Mouse (Mus musculus) forebrain, embryonic 13.5 days (tissue): ENCODE measurements around the gene Fam178b. TPM values are rescaled to one million over a fixed set of nuclear protein-coding genes. Genes with fewer than 3 reads are reported as not detected.
A peak's percentile ranks its signal among the peaks of the same experiment; 100 is the strongest.

Source experiments
- ATAC-seq: fragments of 200-750 bp; cut with Nextera tagmentation; 2 replicates; pipeline ENCODE4 v1.8.0; 2017
- H3K27ac ChIP-seq: fragments of 300-500 bp; sonication (generic); 2 replicates; pipeline ENCODE4 v1.5.1; 2015; ENCODE audit warnings: inconsistent platforms, mild to moderate bottlenecking, moderate library complexity
- H3K27me3 ChIP-seq: fragments of 300-500 bp; sonication (generic); 2 replicates; pipeline ENCODE4 v1.6.1; 2015; ENCODE audit warnings: mild to moderate bottlenecking, inconsistent platforms
- H3K36me3 ChIP-seq: fragments of 300-500 bp; sonication (generic); 2 replicates; pipeline ENCODE4 v1.6.1; 2015; ENCODE audit warnings: mild to moderate bottlenecking, inconsistent platforms; ENCODE audit not compliant: poor library complexity, severe bottlenecking
- H3K4me1 ChIP-seq: fragments of 300-500 bp; sonication (generic); 2 replicates; pipeline ENCODE4 v1.6.1; 2015; ENCODE audit warnings: inconsistent platforms
- H3K4me2 ChIP-seq: fragments of 300-500 bp; sonication (generic); 2 replicates; pipeline ENCODE4 v1.6.1; 2015; ENCODE audit warnings: inconsistent platforms, mild to moderate bottlenecking, moderate library complexity
- H3K4me3 ChIP-seq: fragments of 300-500 bp; sonication (generic); 2 replicates; pipeline ENCODE4 v1.5.1; 2015; ENCODE audit warnings: mild to moderate bottlenecking, inconsistent platforms
- H3K9ac ChIP-seq: fragments of 300-500 bp; sonication (generic); 2 replicates; pipeline ENCODE4 v1.6.1; 2015; ENCODE audit warnings: mild to moderate bottlenecking, inconsistent platforms
- H3K9me3 ChIP-seq: fragments of 300-500 bp; sonication (generic); replicated peaks from 2 replicates; pipeline ENCODE4 v1.6.1; 2016; ENCODE audit warnings: inconsistent platforms
- WGBS: fragments of 180-500 bp; shearing (Covaris S2); methylation state at CpG from one replicate; pipeline ENCODE4 v1.1.7; 2015; 5-methylcytosine and 5-hydroxymethylcytosine counted together
- polyA plus RNA-seq: library from polyadenylated mRNA; unstranded; fragments of >200 nt; fragmentation: Nextera tagmentation; extraction: Ambion mirVana; gene quantifications from 2 replicates; pipeline ENCODE4 v1.2.1, GENCODE M21; 2015

Fam178b gene
- polyA plus RNA-seq, 1 experiment from 2014 or later: 0.34 TPM

DNA sequence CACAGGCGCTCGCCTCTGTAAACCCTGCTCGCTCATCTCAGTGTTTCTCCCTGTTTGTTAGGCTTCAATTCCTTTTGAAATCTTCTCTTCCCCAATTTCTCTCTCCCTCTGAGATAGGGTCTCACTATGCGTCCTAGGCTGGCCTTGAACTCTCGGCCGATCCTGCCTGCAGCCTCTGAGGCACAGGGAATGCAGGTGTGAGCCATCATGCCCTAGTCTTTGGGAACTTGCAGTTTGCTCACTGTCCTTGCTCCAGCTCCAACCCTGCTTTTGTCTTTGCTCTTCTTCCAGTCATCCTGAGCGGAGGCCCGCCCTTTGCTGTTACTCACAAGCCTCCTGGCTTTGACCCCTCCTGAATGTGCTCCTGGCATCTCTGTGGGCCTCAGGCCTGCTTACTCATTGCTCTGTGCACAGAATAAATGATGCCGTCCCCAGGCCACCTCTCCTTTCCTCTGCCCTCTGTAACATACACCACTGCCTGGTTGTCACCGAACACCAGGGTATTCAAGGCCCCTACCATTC, 69.5 kb downstream of the Fam178b start:
- Histone ChIP-seq H3K9ac (no peak overlapping the region), H3K4me3 (no peak overlapping the region), H3K4me1 (peaks cover 7% of the 10 kb centered on the region; the same call in 1 of the 2 replicates), H3K9me3 (no peaks in the 10 kb centered on the region), H3K27me3 (no peaks in the 10 kb centered on the region), H3K27ac (no peak overlapping the region), H3K36me3 (no peaks in the 10 kb centered on the region), H3K4me2 (no peak overlapping the region)
- no peak for ATAC-seq
- WGBS: 85% methylated on average over 10 of the region's 10 CpGs

DNA sequence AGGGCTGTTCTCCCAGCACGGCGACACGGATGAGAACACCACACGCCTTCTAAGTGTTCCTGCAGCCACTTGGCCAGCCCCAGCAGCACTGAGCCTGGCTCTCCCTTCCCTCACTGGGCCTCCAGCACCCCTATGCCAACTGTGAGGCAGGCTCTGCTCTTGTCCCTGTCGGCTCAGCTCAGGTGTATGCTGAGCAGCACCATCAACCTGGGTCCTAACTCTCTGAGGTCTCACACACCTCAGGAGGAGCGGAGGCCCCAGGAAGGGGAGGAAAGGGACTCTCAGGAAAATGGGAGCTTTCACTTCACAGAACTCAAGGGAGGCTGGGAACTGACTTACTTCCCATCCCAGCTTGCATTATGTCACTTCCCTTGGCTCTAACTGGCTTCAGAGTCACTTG, 70.6 kb downstream of the Fam178b start:
- no peak overlapping the region for H3K27ac ChIP-seq
- no peak for ATAC-seq
- H3K4me3 ChIP-seq: no peak overlapping the region
- H3K9ac ChIP-seq: no peak overlapping the region
- H3K27me3 ChIP-seq: no peaks in the 10 kb centered on the region
- peaks cover 7% of the 10 kb centered on the region; the same call in 1 of the 2 replicates for H3K4me1 ChIP-seq
- no peak overlapping the region for H3K4me2 ChIP-seq
- no peaks in the 10 kb centered on the region for H3K9me3 ChIP-seq
- WGBS: 81% methylated on average over 6 of the region's 6 CpGs
- H3K36me3 ChIP-seq: no peaks in the 10 kb centered on the region

DNA sequence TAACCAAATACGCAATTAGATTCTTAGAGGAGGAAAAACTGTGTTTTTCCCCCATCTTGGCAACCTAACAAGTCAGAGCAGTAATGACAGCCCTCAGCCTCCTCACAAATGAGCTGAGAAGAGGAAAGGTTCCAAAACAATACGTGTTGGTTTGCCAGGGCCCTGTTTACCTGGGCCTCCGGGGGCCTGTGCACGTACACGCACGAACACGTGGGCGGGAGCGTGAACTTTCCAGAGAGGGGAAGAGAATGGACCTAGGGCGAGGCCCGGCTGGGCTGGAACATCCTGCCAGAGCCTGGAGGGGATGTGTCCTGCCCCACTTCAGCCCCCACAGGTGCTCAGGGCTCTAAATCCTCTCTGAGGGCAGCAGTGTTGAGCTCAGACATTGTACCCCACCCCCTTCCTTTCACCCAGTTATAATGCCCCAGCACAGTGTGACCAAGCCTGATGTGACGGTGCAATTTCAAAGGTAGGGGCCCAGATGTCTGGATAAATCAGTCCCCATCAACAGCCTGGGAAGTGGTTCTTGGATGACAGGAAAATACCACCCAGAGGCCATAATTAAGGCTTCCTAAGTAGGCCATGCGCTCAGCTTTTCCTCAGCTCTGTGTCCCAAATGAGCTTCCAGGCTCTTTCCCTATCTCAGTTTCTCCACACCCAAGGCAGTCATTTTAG, 71.4 kb downstream of the Fam178b start:
- H3K4me3 ChIP-seq: no peak overlapping the region
- ATAC-seq: no peak
- H3K36me3 ChIP-seq: no peaks in the 10 kb centered on the region
- H3K9ac ChIP-seq: 0 out of 2 replicates have a peak overlapping the region, but pooled peaks have one; percentile 30
- peaks cover 13% of the 10 kb centered on the region; the same call in 1 of the 2 replicates for H3K4me1 ChIP-seq
- no peak overlapping the region for H3K27ac ChIP-seq
- no peaks in the 10 kb centered on the region for H3K9me3 ChIP-seq
- no peaks in the 10 kb centered on the region for H3K27me3 ChIP-seq
- H3K4me2 ChIP-seq: no peak overlapping the region
- WGBS: 65% methylated on average over 13 of the region's 13 CpGs

DNA sequence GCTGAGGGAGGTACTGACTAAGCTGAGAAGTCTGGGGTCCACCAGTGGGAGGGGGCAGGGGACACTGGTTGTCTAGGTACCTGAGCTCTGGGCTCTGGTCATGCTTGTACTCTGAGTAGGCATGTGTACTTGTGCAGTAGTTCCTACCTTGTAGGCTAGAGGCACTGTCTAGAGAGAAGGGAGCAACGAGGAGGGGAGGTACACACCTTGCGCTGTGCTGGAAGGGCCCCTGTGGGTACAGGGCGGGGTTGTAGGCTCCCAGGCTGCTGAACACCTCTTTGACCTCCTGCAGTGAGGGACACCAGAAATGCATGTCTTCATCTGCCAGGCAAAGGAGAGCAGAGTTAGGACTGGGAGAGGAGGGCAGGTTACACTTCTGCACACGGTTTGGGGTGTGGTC, 74.8 kb downstream of the Fam178b start:
- H3K4me1 ChIP-seq: peaks cover 18% of the 10 kb centered on the region
- H3K9me3 ChIP-seq: no peaks in the 10 kb centered on the region
- no peak overlapping the region for H3K9ac ChIP-seq
- H3K27ac ChIP-seq: no peak overlapping the region
- H3K4me3 ChIP-seq: no peak overlapping the region
- 83% methylated on average over 4 of the region's 4 CpGs for WGBS
- no peak for ATAC-seq
- no peaks in the 10 kb centered on the region for H3K27me3 ChIP-seq
- H3K36me3 ChIP-seq: no peaks in the 10 kb centered on the region
- H3K4me2 ChIP-seq: no peak overlapping the region

DNA sequence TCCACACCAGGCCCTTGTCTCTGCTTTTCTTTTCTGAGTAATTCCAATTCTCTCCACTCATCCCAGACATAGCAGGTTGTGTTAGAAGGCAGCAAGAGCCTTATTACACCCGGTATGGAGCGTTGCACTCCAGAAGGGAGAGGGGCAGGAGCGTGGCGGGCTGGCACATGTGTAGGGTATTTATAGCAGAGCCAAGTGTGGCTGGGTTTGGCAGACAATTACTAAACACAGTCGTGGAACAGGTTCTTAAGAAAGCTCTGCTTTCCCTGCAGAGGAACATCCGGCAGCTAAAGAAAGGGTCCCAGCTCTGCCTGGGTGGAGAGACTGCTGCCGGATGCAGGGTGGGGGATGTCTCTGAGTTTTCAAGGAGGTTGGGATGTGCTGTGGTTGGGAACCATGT, 76.0 kb downstream of the Fam178b start:
- peak; percentile 66; the same call in 1 of the 2 replicates for ATAC-seq
- H3K27ac ChIP-seq: peak overlapping the region; percentile 3; the same call in 1 of the 2 replicates

DNA sequence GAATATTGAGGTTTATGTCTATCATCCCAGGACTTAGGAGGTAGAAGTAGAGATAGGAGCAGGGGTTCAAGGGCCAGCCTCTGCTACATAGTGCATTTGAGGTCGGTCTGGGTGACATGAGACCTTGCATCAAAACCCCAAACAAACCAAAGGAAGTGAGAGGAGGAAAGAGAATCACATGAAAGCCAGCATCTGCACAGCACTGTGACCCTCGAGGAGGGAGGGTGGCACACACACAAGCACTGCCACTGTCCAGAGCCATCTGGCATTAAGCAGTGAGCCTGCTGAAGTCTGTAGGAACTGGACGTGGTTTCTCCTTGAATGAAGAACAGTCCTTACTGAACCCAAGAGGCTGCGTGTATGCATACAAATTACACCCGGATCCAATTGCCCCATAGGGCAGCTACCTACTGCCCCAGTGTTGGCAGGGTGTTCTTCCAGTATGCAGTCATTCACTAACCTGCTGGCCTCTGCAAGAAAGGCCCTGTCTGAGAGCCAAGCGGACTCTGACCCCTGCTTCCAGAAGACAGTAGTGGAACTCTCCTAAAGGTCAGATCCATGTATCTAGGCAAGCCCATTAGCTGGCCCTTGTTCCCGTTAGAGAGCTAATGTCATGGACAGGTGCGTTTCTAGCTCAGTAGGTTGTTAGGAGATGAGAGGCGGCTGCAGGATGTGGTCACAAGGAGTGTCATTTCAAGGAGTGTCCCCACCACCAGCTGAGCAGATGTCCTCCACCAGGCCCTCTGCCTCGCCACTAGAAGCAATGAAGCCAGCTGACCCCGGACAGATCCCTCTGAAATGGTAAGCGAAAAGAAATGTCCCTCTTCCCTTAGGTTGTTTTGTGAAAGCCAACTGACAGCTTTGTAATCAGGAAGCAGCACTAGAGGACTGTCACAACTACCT, 78.5 kb downstream of the Fam178b start:
- H3K27ac ChIP-seq: no peak overlapping the region
- 81% methylated on average over 12 of the region's 12 CpGs for WGBS
- no peak overlapping the region for H3K9ac ChIP-seq
- no peak for ATAC-seq
- H3K4me3 ChIP-seq: no peak overlapping the region
- no peaks in the 10 kb centered on the region for H3K27me3 ChIP-seq
- no peaks in the 10 kb centered on the region for H3K9me3 ChIP-seq
- peaks cover 12% of the 10 kb centered on the region for H3K4me1 ChIP-seq
- no peak overlapping the region for H3K4me2 ChIP-seq
- H3K36me3 ChIP-seq: no peaks in the 10 kb centered on the region

More for the DNA sequence above, 76.0 kb downstream of the Fam178b start:
- Histone ChIP-seq H3K4me2 (no peak overlapping the region), H3K27me3 (no peaks in the 10 kb centered on the region), H3K36me3 (no peaks in the 10 kb centered on the region), H3K4me3 (no peak overlapping the region), H3K9me3 (no peaks in the 10 kb centered on the region), H3K9ac (no peak overlapping the region), H3K4me1 (peaks cover 18% of the 10 kb centered on the region)
- WGBS: 64% methylated on average over 7 of the region's 7 CpGs

DNA sequence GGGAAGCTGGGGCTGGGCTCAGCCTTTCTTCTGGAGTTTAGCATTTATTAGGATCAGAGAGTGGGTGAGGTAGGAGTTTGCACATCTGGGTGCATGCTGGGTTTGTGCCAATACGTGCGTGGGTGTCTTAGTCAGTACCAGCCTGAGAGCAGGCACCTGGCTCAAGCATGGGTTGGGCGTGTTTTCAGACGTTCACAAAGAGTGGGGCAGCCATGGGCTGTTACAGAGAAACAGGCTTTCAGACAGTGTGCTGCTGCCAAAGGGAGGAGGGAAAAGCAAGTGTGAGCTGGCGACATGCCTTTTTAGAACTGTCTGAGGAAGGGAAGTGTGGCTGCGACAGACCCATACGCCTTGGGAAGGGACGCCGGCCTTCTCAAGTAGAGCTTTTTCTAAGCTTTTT, 79.6 kb downstream of the Fam178b start:
- no peak overlapping the region for H3K27ac ChIP-seq
- H3K9ac ChIP-seq: no peak overlapping the region
- H3K4me2 ChIP-seq: no peak overlapping the region
- no peaks in the 10 kb centered on the region for H3K36me3 ChIP-seq
- 69% methylated on average over 9 of the region's 9 CpGs for WGBS
- H3K27me3 ChIP-seq: no peaks in the 10 kb centered on the region
- ATAC-seq: peak; percentile 70; the same call in 1 of the 2 replicates
- peaks cover 12% of the 10 kb centered on the region for H3K4me1 ChIP-seq
- H3K9me3 ChIP-seq: no peaks in the 10 kb centered on the region
- H3K4me3 ChIP-seq: no peak overlapping the region

DNA sequence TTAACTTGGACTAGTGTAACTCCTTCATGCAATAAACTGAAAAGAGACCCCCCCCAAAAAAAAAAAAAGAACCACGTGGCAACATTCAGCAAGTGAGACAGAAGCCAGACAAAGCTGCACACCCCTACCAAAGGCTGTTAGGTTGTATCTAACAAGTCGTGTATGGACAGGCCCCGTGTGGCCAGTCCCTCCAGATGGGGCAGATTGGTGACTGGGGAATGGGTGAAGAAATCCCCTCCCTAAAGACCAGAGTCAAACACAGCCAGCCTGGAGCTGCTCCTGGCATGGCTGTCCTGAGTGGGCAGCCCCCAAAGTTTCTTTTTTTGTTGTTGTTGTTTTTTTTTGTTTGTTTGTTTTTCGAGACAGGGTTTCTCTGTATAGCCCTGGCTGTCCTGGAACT, 80.7 kb downstream of the Fam178b start:
- Histone ChIP-seq H3K4me3 (no peak overlapping the region), H3K4me1 (peaks cover 12% of the 10 kb centered on the region), H3K9me3 (no peaks in the 10 kb centered on the region), H3K27me3 (no peaks in the 10 kb centered on the region), H3K4me2 (no peak overlapping the region), H3K36me3 (no peaks in the 10 kb centered on the region), H3K9ac (no peak overlapping the region), H3K27ac (no peak overlapping the region)
- no peak for ATAC-seq
- 65% methylated on average over 4 of the region's 4 CpGs for WGBS

DNA sequence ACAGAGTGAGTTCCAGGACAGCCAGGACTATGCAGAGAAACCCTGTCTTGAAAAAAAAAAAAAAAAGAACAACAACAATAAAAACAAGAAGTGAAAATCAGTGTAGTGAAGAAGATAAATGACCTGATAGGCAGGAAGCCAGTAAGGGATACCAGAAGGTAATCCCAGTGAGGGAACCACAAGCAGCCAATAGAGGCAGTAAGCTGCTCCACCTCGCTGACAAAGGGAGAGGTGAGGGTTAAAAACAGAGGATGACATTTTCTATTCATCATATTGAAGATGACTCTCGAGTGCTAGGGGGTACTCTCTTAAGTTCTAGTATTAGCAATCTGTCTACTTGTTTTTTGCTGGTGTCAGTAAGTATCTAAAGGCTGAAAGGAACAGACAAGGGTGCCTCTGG, 84.6 kb downstream of the Fam178b start:
- WGBS: 64% methylated on average over 2 of the region's 2 CpGs
- ATAC-seq: no peak

DNA sequence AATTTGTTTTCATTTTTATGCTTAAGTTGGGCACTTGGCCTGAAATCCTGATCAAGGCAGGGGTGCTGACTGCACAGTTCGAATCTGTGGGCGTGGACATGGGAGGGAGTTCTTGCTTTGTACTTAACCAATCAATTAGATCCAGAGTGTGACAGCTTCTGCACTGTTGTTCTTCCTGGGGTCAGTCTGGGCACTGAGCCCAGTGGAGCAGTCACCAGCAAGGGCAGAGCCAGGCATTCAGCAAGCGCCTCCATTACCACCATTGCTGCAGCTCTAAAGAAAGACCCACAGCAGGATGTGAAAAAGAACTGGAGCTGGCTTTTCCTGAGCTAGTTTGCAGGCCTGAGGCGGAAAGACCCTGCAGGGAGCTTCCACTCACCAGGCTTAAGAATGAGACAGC, 86.9 kb downstream of the Fam178b start:
- H3K4me2 ChIP-seq: no peak overlapping the region
- ATAC-seq: peak; percentile 77
- no peaks in the 10 kb centered on the region for H3K9me3 ChIP-seq
- peaks cover 7% of the 10 kb centered on the region; the same call in 1 of the 2 replicates for H3K27me3 ChIP-seq
- H3K9ac ChIP-seq: no peak overlapping the region
- no peaks in the 10 kb centered on the region for H3K36me3 ChIP-seq
- no peak overlapping the region for H3K4me3 ChIP-seq
- 5% methylated on average over 4 of the region's 4 CpGs for WGBS
- H3K27ac ChIP-seq: no peak overlapping the region
- peaks cover 13% of the 10 kb centered on the region; the same call in 1 of the 2 replicates for H3K4me1 ChIP-seq

More for the DNA sequence above, 84.6 kb downstream of the Fam178b start:
- Histone ChIP-seq H3K4me3 (no peak overlapping the region), H3K4me2 (no peak overlapping the region), H3K4me1 (peaks cover 15% of the 10 kb centered on the region), H3K36me3 (no peaks in the 10 kb centered on the region), H3K9me3 (no peaks in the 10 kb centered on the region), H3K27ac (no peak overlapping the region), H3K9ac (no peak overlapping the region), H3K27me3 (no peaks in the 10 kb centered on the region)

DNA sequence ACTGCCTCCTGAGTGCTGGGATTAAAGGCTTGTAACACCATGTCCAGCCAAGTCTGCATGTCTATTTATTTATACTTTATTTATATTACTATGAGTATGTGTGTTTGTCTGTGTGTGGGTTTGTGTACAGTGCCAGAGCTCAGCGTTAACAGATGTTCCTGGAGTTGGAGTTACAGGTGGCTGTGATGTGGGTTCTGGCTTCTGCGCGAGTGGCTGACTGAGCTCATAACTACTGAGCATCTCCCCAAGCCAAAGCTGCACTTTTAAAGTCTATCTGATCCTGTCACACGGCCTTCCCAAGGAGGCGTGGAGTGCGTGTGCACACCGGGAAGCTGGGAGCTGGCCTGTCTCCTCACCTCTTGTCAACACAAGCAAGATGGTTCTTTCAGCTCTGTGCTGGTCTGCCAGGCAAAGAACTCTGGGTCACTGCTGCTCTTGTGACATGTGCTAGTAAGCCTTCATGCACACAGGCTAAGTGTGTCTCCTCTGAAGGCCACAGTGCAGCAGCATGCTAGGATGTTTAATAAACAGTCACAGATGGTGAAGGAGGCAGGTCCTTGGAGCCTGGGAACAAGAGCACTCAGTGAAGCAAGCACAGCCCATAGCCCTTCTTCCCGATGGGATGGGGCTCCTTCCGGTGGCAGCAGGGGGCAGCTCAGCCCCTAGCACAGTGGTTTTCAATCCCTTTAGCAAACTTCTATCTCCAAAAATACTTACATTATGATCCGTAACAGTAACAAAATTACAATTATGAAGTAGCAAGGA, 87.6 kb downstream of the Fam178b start:
- H3K4me3 ChIP-seq: no peak overlapping the region
- 68% methylated on average over 10 of the region's 10 CpGs for WGBS
- no peak overlapping the region for H3K4me2 ChIP-seq
- H3K36me3 ChIP-seq: no peaks in the 10 kb centered on the region
- no peak overlapping the region for H3K9ac ChIP-seq
- H3K27ac ChIP-seq: no peak overlapping the region
- peak; percentile 39; the same call in 1 of the 2 replicates for ATAC-seq
- H3K9me3 ChIP-seq: no peaks in the 10 kb centered on the region
- peaks cover 13% of the 10 kb centered on the region; the same call in 1 of the 2 replicates for H3K4me1 ChIP-seq
- H3K27me3 ChIP-seq: peaks cover 11% of the 10 kb centered on the region; the same call in 1 of the 2 replicates
